Mouse (Mus musculus): Measurements from ENCODE around the gene Ttc9b. TPM values are rescaled to one million over a fixed set of nuclear protein-coding genes. Genes with fewer than 3 reads are reported as not detected.
"Not testable (repeated sequence)": the region's sequence is repeated elsewhere in the genome, so short reads cannot be mapped to it uniquely, and the experiment has no call there.

The Ttc9b gene
- 10 to 100 TPM; 55.0 to 59.8 TPM for total RNA-seq (2021)

DNA sequence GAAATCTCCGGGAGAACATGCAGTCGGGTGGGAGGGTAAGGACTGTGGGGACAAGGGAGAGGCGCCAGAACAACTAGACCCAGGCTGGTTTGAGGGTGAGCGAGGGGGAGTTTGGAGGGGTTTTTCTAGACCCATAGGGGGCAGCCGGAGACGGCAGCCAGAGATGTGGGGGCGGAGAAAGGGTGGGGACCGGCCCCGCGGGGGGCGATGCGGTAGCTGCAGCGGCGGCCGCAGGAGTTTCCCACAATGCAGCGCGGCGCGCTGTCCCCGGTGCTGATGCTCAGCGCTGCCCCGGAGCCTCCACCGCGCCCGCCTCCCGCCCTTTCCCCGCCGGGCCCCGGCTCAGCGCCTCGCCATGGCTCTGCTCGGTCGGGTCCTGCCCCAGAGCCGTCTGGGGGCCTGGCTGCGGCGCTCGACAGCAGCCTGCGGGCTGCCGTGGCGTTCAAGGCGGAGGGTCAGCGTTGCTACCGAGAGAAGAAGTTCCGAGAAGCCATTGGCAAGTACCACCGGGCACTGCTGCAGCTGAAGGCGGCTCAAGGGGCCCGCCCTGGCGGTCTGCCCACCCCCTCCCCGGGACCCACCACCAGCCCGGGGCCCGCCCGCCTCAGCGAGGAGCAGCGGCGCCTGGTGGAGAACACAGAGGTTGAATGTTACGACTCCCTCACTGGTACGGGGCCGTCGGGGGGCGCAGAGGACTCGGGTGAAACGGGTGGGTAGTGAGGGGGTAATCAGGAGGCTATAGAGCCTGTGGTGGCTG lies at the start of gene Ttc9b:
Gene Ttc9b (plus strand): TSS at position 235 of the 757 bp plus-strand sequence.
- DNase-seq (ENCODE audit: extremely low spot score in 1 of 2, low spot score in 1 of 2): peak; percentile 65 to 76

DNA sequence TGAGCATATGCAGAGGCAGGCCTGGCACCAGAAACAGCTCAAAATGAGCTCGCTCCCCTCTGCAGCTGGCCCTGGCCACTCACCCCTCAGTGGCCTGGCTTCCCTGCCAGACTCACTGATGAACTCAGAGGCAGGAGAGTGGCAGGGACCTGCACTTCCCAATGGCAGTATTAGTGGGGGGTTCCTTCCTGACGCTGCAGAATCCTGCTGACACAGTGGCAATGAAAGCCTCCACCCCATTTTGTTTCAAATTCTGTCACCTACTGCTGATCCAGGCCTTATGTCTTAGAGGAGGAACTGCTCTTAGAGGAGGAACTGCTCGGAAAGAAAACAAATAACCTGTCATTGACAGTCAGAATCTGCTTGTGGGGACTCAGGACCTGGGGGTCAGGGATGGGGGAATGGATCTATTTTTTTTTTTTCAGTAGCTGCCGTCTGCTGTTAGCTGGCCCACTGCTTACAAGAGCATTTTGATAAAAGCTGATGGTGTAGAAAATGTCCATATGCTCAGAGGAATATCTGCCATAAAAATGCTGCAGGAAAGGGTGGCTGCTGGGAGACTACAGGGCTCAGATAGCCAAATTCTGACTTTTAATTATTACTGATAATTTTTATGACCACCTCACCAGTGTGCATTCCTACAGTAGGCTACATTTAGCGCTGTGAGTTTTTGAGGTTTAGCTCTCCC lies 48.9 kb upstream of the Ttc9b start:
- no peak for DNase-seq (ENCODE audit: extremely low spot score in 1 of 2, low spot score in 1 of 2)

DNA sequence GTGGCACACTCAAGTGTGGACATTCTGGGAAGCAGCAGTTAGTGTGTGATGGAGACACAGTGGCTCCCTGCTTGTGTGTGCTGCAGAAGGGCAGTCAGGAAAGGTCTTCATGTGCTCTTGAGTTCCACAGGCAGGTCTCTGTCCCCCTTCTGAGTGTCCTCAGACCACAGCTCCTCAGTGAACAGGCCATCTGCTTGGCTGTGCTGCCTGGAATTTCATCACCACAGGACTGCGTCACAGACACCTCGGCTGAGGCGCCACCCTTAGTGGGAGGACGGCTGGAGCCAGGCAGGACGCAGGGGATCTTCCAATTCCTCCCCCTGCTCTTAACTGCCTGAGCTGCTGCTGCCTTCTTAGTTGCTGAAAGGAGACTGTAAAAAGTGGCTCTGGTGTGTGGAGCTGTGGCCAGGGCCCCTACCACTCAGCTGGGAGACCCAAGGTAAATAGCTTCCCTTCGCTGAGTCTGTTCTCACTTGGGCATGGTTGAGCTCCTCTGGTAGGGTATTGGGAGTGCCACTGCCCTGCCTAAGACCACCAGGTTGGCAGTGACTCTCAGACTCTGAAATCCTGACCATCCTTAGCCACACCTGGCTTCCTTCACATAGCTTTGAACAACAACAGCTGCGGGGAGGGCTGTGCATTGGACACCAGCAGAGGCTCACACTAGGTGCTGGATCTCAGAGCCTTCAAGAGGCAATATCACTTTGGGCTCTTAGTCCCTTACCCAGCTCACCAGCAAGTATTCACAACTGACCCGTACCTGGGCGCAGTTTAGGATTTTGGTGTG lies 48.0 kb upstream of the Ttc9b start:
- DNase-seq (ENCODE audit: extremely low spot score in 1 of 2, low spot score in 1 of 2): peak in 1 of 2 experiments; percentile 46

DNA sequence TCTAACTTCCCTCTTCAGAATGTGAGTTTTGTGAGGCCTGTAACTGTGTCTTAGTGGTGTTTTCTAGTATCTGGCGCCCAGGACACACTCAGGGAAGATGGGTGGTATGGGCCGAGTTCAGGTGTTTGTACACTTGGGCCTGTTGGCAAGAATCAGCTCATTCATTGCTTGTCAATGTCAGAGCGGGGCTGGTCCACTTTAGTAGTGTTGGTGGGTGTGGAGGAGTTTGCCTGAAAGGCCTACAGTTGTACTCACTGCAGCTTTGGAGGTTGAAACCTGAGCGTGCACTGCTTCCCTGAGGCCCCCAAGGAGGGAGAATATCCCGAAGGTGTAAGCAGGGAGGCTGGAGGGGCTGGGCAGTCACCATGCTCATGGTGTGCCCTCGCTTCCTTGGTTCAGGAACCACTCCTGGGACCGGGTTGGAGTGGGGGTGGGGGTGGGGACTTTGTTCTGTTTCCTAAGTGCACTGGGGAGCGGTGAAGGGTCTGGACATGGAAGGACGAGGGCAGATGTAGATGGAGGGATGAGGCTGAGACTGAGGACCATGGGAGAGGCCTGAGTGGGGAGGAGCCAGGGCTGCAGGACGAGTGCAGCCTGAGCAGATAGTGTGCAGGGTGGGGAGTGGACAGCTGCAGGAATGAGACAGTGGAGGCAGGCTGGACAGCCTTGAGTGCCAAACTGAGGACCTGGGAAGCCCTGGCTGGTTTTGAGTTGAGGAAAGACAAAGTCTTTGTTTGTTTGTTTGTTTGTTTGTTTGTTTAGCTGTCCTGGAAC lies 47.0 kb upstream of the Ttc9b start:
- no peak for DNase-seq (ENCODE audit: extremely low spot score in 1 of 2, low spot score in 1 of 2)

DNA sequence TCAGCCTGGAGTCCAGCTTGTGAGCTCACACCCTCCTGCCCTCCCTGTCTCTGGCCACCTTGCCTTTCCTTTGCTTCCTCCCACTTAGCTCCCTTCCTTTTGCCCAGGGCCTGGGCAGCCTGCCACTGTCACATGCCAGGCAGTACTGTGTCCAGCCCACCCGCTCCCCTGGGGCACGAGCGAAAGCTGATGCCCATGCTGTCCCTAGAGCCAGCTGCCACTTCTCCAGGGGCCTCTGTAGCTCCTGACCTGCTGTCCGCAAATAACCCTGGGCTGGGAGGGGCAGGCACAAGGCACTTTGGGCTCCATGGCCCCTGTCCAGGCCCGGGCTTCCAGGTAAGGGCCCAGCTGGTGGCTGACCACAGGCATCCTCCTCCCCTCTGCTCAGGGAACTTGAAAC lies 46.1 kb upstream of the Ttc9b start:
- DNase-seq (ENCODE audit: extremely low spot score in 1 of 2, low spot score in 1 of 2): peak; percentile 34 to 48

DNA sequence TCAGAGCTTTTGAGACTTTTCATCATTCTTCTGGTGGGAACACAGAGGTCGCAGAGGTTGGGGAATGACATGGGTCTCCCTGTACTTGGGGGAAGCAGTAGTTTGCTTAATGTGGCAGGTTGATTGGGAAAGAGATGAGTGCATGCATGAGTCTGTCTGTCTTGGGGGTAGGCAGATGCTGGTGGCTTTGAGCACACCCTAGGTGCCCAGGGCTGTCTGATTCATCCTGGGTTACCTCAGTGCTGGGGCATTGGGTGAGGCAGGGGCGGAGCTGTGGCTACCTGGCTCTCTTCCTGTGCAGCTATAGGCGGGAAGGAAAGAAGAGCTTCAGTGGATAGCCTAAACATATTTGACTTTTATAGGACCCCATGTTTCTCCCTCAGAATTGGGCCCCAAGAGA lies 45.6 kb upstream of the Ttc9b start:
- no peak for DNase-seq (ENCODE audit: extremely low spot score in 1 of 2, low spot score in 1 of 2)

DNA sequence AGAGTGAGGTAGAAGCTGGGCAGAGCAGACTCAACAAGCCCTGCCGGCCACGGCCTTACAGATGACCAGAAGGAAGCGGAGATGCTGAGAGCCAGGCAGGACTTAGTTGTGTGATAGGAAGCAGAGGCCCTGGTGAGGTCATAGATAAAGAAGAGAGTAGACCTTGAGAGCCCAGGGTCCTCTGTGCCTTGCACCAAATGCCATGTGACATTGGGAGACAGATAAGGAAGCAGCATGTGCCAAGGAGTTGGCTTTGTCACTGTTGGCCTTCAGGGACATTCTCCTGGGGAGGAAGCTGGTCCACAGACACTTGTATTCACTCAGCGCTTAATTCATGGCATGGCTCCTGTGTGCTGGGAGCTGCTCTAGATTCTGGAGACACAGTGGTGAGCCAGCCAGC lies 44.4 kb upstream of the Ttc9b start:
- no peak for DNase-seq (ENCODE audit: extremely low spot score in 1 of 2, low spot score in 1 of 2)

DNA sequence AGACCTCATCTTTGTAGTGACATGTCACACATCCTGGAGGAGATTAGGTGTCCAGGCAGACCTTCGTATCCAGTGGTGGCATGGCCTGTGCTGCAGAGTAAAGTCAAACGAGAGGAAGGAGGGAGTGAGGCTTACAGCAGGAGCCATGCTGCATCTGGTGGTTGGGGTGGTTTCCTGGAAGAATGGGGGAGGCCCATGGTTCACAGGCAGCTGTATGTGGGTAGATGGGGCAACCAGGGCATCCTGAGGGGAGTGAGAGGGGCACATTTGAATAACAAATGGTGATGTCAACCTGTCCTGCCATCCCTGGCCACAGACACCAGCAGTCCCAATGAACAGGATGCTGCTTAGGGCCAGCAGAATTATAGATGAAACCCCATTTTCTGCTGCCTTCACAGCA lies 44.0 kb upstream of the Ttc9b start:
- no peak for DNase-seq (ENCODE audit: extremely low spot score in 1 of 2, low spot score in 1 of 2)

DNA sequence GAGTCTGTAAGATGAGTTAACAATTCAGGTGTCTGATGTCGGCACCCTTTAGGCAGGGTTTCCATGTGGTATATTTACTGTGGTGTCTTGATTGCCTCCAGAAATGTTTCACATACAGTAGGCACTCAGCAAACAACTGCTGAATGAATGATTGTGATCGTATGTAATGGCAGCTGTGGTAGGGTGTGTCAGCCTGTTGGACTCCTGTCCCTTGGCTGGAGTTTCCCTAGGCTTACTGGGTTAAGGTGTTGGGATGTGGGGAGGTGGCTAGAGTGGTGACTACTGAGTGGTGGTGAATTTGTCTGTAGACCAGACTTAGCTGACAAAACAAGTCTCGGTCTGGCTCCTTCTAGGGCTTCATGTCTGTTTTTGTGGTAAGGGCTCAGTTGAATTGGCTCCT lies 43.3 kb upstream of the Ttc9b start:
- DNase-seq (ENCODE audit: extremely low spot score in 1 of 2, low spot score in 1 of 2): no peak

DNA sequence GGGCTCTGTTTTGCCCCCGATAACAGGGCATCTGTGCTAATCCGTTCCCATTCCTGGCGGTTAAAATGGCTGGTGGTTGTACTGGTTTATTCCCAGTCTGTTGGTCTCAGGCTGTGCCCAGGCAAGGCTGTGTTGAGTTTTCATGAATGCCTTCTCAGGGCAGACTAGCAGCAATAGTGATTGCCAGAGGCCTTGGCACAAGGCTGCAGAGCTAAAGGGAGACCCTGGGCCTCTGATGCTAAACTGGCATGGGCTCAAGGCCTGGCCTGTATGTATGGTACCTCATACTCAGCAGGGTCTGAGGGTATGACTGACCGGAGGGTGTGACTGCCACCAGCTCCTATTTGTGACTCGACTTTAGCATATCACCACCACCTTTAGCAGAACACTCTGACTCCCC lies 42.8 kb upstream of the Ttc9b start:
- no peak for DNase-seq (ENCODE audit: extremely low spot score in 1 of 2, low spot score in 1 of 2)

DNA sequence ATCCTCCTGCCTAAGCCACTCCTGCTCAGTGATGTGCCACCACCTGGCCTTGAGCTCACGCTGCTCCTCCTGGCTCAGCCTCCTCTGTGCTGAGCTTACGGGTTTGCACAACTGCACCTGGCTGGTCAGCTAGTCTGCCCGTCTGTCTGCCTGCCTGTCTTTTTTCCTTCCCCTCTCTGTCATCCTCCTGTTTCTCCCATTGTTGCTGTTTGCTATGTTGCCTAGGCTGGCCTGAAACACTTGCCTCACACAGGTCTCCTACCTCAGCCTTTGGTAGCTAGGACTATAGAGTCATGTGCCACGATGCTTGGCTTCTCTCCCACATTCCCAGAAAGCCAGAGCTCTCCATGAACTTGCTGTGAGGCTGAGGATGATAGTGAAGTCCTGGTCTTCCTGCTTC lies 40.8 kb upstream of the Ttc9b start:
- no peak for DNase-seq (ENCODE audit: extremely low spot score in 1 of 2, low spot score in 1 of 2)

DNA sequence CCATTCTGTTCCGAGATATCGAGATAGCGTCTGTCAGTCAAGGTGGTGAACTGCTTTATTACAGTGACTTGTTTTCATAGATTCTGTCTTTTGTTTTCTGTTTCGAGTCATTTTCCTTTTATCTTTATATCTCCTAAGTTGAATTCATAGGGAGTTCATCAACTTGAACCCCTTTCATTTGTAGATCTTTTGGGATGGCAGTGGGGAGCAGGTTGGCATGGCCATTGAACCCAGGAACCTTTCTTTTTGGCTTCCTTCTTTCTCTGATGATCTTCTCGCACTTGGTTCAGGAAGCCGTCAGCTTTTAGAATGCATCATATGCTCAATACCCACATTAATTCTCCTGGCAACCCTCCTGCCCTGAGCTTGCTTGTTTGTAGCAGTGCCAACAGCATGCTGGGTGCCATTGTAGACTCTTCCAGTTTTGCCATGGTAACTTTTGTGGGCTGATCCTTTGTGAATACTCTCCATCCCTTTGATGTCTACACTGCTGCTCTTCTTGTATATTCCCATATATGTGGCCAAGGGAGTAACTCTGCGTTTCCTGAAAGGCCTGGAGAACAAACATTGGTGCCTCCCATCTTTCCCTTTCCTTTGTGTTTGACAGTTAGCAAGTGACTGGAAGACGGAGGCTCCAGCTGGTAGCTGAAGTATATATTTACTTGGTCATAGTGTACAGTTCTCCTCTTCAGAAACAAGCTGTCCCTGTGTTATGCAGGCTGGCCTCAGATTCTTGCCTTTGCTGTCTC lies 39.8 kb upstream of the Ttc9b start:
- DNase-seq (ENCODE audit: extremely low spot score in 1 of 2, low spot score in 1 of 2): peak in 1 of 2 experiments; percentile 26

DNA sequence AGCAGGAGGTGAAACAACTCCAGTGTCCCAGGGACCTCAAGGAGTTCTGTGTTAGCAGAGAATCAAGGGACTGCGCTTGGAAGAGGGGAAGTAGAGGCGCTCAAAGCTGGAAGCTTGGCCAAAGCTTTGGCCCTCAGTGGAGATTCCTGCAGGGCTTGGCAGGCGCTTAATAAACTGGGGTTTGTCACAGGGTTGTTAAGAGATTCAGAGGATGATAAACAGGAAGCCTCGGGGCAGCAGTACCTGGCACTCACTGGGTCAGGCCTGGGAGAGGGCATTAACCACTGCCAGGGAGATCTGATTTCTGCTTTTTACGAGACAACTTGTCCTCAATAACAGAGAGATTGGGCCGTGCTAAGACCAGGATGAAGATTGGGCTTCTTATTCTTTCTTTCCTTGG lies 32.7 kb upstream of the Ttc9b start:
- DNase-seq (ENCODE audit: extremely low spot score in 1 of 2, low spot score in 1 of 2): no peak

DNA sequence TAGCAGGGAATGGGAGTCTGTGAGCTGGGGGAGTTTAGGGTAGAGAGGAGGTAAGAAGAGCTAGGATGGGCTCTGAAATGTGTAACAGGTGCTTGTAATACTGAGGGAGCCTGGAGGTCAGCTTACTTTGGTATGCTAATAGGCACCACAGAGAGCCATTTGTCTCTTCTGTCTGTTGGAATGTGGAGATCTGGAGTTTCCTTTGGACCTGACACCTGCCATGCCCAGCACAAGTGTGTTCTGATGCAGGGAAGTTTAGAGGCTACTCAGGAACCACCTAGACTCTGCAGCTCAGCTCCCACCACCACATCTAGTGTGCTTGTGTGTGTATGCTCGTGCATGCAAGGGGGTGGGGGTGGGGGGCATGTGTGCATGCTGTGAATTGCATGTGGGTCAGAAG lies 31.5 kb upstream of the Ttc9b start:
- DNase-seq (ENCODE audit: extremely low spot score in 1 of 2, low spot score in 1 of 2): no peak

DNA sequence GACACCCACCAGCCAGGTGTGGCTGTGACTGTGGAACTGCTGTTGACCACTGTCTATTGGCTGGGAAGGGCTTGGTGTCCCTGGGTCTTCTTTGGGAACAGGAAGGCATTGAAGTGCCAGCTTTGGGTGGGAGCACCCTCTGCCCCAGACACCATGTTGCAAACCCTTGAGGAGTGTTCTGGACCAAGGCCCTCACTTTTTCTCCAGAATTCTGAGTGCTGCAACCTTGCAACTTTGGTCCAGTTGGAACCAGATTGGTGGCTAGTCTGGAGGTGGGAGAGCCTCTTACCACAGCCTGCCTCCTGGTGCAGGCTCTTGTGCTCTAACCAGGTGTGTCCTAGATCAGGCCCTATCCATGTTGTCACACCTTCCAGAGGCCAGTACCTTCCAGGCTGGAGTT lies 28.7 kb upstream of the Ttc9b start:
- no peak for DNase-seq (ENCODE audit: extremely low spot score in 1 of 2, low spot score in 1 of 2)

DNA sequence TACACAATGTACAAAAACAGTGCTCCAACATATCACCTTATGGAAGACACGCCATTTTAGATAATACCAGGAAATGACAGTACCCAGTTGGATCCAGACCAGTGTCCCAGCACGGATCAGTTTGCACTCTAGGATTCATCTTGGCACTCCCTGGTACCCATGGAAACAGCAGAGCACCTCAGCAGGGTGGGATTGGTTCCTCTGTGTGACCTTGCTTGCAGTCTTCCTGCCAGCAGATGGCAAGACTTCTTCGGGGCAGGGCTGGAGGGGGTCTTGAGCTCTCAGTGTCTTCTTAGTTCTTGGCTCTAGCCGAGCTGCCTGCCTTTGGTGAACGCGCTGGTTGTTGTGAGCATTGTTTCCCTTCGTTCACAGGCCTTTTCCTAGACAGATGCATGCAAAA lies 26.0 kb upstream of the Ttc9b start:
- DNase-seq (ENCODE audit: extremely low spot score in 1 of 2, low spot score in 1 of 2): no peak

DNA sequence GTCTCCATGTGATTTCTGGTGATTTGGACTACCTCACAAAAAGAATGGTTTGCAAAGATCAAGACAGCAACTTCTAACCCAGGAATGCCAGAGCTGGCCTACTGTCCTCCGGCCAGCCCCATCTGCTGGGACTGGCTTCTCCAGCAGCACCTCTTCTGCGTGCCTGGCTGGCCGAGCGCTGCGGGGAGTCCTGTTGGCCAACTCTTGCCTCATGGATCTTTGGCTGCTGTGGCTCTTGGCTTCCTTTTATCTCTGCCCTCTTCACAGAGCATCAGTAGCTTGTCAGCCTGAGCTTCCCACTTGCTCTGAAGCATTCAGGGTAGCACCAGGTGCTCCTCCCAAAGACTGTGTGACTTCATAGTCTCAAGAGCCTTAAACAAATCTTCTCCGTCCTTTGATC lies 25.5 kb upstream of the Ttc9b start:
- DNase-seq (ENCODE audit: extremely low spot score in 1 of 2, low spot score in 1 of 2): no peak

DNA sequence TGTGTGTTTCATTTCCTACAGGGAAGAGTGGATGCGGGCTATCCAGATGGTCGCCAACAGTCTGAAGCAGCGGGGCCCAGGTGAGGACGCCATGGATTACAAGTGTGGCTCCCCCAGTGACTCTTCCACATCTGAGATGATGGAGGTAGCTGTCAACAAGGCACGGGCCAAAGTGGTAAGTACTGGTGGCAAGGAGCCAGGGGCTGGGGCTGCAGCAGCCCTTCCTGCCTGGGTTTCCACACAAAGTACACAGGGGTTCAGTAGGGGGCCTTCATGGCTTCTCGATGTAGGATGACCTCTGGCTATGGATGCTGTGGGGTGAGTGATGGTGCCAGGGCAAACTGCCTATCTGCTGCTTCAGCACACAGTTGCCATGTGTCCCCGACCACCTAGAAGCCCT lies 24.9 kb upstream of the Ttc9b start:
- not testable (repeated sequence) for DNase-seq (ENCODE audit: extremely low spot score in 1 of 2, low spot score in 1 of 2)

DNA sequence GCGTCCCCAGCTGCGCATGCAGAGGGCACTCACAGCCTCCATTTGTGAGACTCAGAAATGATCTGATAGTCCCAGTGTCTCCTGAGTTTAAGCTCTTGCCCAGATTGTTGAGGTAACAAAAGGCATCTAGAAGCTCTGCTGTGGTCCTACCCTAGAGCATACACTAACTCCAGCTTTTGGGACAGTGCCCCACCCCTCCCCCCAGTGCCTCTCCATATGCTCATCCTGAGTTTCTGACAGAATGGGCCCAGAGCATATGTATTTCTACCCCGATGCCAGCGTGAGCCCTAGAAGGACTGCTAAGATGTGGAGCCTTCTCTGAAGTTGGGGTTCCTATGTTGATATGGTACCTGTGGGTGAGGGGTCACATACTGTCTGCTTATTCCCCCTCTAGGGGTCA lies 22.3 kb upstream of the Ttc9b start:
- no peak for DNase-seq (ENCODE audit: extremely low spot score in 1 of 2, low spot score in 1 of 2)

DNA sequence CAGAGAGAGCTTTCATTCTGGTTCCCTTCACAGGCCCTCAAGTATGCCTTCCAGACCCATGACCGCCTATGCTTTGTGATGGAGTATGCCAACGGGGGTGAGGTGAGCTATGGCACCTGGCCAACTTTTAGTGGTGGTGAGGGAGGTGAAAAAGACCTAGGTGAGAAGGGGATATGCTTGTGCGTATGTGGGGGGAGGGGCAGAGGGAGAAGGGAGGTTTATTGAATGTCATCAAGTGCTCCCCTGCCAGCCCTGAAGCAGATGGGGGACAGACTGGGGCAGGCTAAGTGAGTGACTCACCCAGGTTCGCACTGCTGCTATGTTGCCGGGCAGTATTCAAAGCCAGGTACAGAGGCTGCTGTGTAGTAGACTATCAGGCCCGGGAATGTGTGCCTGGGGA lies 20.5 kb upstream of the Ttc9b start:
- no peak for DNase-seq (ENCODE audit: extremely low spot score in 1 of 2, low spot score in 1 of 2)
